Comparison of ENCODE assay signal across 19 mouse cellular contexts in the genomic region with DNA sequence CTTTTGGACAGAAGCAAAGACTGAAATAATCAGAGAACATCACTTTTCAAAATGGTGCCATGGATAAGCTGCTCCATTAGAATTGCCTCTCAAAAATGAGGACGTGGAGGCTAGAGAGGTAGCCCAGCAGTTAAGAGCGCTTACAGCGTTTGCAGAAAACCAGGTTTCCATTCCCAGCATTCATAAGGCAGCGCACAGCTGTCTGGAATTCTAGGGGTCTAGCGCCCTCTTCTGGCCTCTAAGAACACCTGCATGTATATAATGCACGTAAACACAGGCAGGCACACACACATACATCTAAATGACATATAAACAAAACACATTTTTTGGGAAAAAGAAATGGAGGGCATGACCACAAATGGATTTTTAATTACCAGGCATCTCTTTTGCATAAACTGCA.
DNase-seq lines count a peak whose midpoint lies in the region; ATAC-seq and TF ChIP-seq lines count a peak whose summit lies in the region.
"Had no signal": no experiment of that assay in that cellular context is flagged by ENCODE, and none has a peak within 500 bp of the region (broad histone marks: within the 10 kb centered on the region; RNA-seq: fewer than 3 reads in every experiment).

No protein-coding gene starts in this region.

- H3K27me3 ChIP-seq in heart, embryonic 11.5 days (ENCODE audit: control insufficient read depth, insufficient read depth, low read length) = no peaks in the 10 kb centered on the region
- H3K27me3 ChIP-seq in liver, postnatal 0 days (ENCODE audit: insufficient read depth, low read length) = no peaks in the 10 kb centered on the region
- no peaks in the 10 kb centered on the region for H3K27me3 ChIP-seq in liver, embryonic 12.5 days (replicated peaks)
- no peaks in the 10 kb centered on the region for H3K27me3 ChIP-seq in stomach, postnatal 0 days (ENCODE audit: control insufficient read depth, insufficient read depth, low read length)
- H3K27me3 ChIP-seq: heart, embryonic 13.5 days; hindbrain, embryonic 15.5 days; limb, embryonic 15.5 days had no signal

- ATAC-seq in heart, embryonic 11.5 days (replicated peaks; ENCODE audit: insufficient number of reproducible peaks, low FRiP score, low TSS enrichment) = no peak
- ATAC-seq in liver, postnatal 0 days = no peak
- ATAC-seq in liver, embryonic 12.5 days = no peak
- no peak for ATAC-seq in stomach, postnatal 0 days (ENCODE audit: low FRiP score, low TSS enrichment)
- ATAC-seq: forebrain, postnatal 0 days had no signal

- no peak overlapping the region for H3K4me2 ChIP-seq in heart, embryonic 11.5 days
- no peak overlapping the region for H3K4me2 ChIP-seq in liver, postnatal 0 days (ENCODE audit: low read depth, low read length)
- H3K4me2 ChIP-seq in liver, embryonic 12.5 days = no peak overlapping the region
- no peak overlapping the region for H3K4me2 ChIP-seq in stomach, postnatal 0 days (replicated peaks; ENCODE audit: low read depth)
- H3K4me2 ChIP-seq: heart, embryonic 13.5 days; hindbrain, embryonic 15.5 days; limb, embryonic 15.5 days had no signal

- H3K27ac ChIP-seq in heart, embryonic 11.5 days (ENCODE audit: low read depth, low read length) = no peak overlapping the region
- H3K27ac ChIP-seq in liver, postnatal 0 days (ENCODE audit: low read depth) = no peak overlapping the region
- no peak overlapping the region for H3K27ac ChIP-seq in liver, embryonic 12.5 days
- H3K27ac ChIP-seq in ES-E14 (ENCODE audit: insufficient read depth, low read depth, low read length, poor library complexity, severe bottlenecking) = no peak overlapping the region
- H3K27ac ChIP-seq in stomach, postnatal 0 days (replicated peaks) = no peak overlapping the region
- H3K27ac ChIP-seq: heart, embryonic 13.5 days; hindbrain, embryonic 15.5 days; limb, embryonic 15.5 days had no signal

- TF ChIP-seq EP300 in liver, postnatal 0 days (IDR thresholded peaks at IDR 0.05; ENCODE audit: low read depth) = no peak
- no peak for TF ChIP-seq EP300 in stomach, postnatal 0 days (optimal IDR thresholded peaks at IDR 0.05)

- no peak overlapping the region for H3K9ac ChIP-seq in heart, embryonic 11.5 days (ENCODE audit: low read depth, low read length)
- no peak overlapping the region for H3K9ac ChIP-seq in liver, postnatal 0 days (replicated peaks)
- no peak overlapping the region for H3K9ac ChIP-seq in liver, embryonic 12.5 days
- H3K9ac ChIP-seq in ES-E14 (ENCODE audit: insufficient read depth, low read depth, low read length, poor library complexity, severe bottlenecking) = no peak overlapping the region
- H3K9ac ChIP-seq in stomach, postnatal 0 days (ENCODE audit: low read length) = no peak overlapping the region
- H3K9ac ChIP-seq: forebrain, postnatal 0 days; heart, embryonic 13.5 days; hindbrain, embryonic 15.5 days; limb, embryonic 15.5 days had no signal

- H3K4me3 ChIP-seq in heart, embryonic 11.5 days (ENCODE audit: low read depth, low read length) = no peak overlapping the region
- no peak overlapping the region for H3K4me3 ChIP-seq in liver, postnatal 0 days (ENCODE audit: low read depth, low read length)
- H3K4me3 ChIP-seq in liver, embryonic 12.5 days = no peak overlapping the region
- H3K4me3 ChIP-seq in ES-E14 (ENCODE audit: insufficient read depth in 1 of 2, low read depth in 1 of 2, low read length in 2 of 2, poor library complexity in 1 of 2, severe bottlenecking in 1 of 2) = no peak overlapping the region
- H3K4me3 ChIP-seq in stomach, postnatal 0 days (ENCODE audit: low read depth, low read length) = no peak overlapping the region
- H3K4me3 ChIP-seq: heart, embryonic 13.5 days; hindbrain, embryonic 15.5 days; limb, embryonic 15.5 days had no signal

- 84% methylated on average over 6 of the region's 6 CpGs for WGBS in heart, embryonic 11.5 days (ENCODE audit: insufficient replicate concordance)
- 85% methylated on average over 6 of the region's 6 CpGs for WGBS in liver, postnatal 0 days (ENCODE audit: insufficient replicate concordance)
- WGBS in liver, embryonic 12.5 days (ENCODE audit: insufficient replicate concordance) = 82% methylated on average over 6 of the region's 6 CpGs
- WGBS in stomach, postnatal 0 days = 87% methylated on average over 6 of the region's 6 CpGs

- peak; percentile 17; the same call in 1 of the 2 replicates for TF ChIP-seq CTCF in liver, postnatal 0 days (IDR thresholded peaks at IDR 0.05; ENCODE audit: low read depth)
- TF ChIP-seq CTCF in stomach, postnatal 0 days (IDR thresholded peaks at IDR 0.05; ENCODE audit: low read depth) = peak; percentile 43

- H3K4me1 ChIP-seq in heart, embryonic 11.5 days (ENCODE audit: control insufficient read depth, insufficient read depth, low read length) = peaks cover 25% of the 10 kb centered on the region
- H3K4me1 ChIP-seq in liver, postnatal 0 days (ENCODE audit: insufficient read depth) = no peaks in the 10 kb centered on the region
- H3K4me1 ChIP-seq in liver, embryonic 12.5 days = peaks cover 15% of the 10 kb centered on the region
- H3K4me1 ChIP-seq in ES-E14 (ENCODE audit: control insufficient read depth in 2 of 2, insufficient read depth in 2 of 2, low read length in 2 of 2, poor library complexity in 1 of 2) = peaks cover 0 to 4% of the 10 kb centered on the region in 2 experiments; a peak in 1 of 4 replicates
- no peaks in the 10 kb centered on the region for H3K4me1 ChIP-seq in stomach, postnatal 0 days (replicated peaks; ENCODE audit: control insufficient read depth, insufficient read depth)
- H3K4me1 ChIP-seq: hindbrain, embryonic 15.5 days had no signal

- H3K36me3 ChIP-seq in heart, embryonic 11.5 days (ENCODE audit: control insufficient read depth, insufficient read depth, low read length) = no peaks in the 10 kb centered on the region
- no peaks in the 10 kb centered on the region for H3K36me3 ChIP-seq in liver, postnatal 0 days (replicated peaks; ENCODE audit: insufficient read depth, low read length)
- H3K36me3 ChIP-seq in liver, embryonic 12.5 days = no peaks in the 10 kb centered on the region
- H3K36me3 ChIP-seq in ES-E14 (ENCODE audit: control insufficient read depth, insufficient read depth, low read length, poor library complexity, severe bottlenecking) = no peaks in the 10 kb centered on the region
- no peaks in the 10 kb centered on the region for H3K36me3 ChIP-seq in stomach, postnatal 0 days (ENCODE audit: control insufficient read depth, insufficient read depth, low read length)
- H3K36me3 ChIP-seq: heart, embryonic 13.5 days; hindbrain, embryonic 15.5 days; limb, embryonic 15.5 days had no signal

- 0 out of 2 replicates have a peak, but pooled peaks cover 2% of the 10 kb centered on the region for H3K9me3 ChIP-seq in heart, embryonic 11.5 days (replicated peaks; ENCODE audit: control insufficient read depth, low read length)
- no peaks in the 10 kb centered on the region for H3K9me3 ChIP-seq in liver, postnatal 0 days (ENCODE audit: low read length)
- peaks cover 11% of the 10 kb centered on the region for H3K9me3 ChIP-seq in liver, embryonic 12.5 days (replicated peaks)
- no peaks in the 10 kb centered on the region for H3K9me3 ChIP-seq in ES-E14 (ENCODE audit: control insufficient read depth, insufficient read depth, low read depth, low read length)
- no peaks in the 10 kb centered on the region for H3K9me3 ChIP-seq in stomach, postnatal 0 days (ENCODE audit: control insufficient read depth, low read length)
- H3K9me3 ChIP-seq: hindbrain, embryonic 15.5 days had no signal

- DNase-seq in heart, adult 11 months = peak; percentile 60
- no peak for DNase-seq in liver, postnatal 0 days
- DNase-seq in ES-E14 (ENCODE audit: low read depth, low spot score) = no peak
- no peak for DNase-seq in stomach, postnatal 0 days (ENCODE audit: low spot score)
- no peak for DNase-seq in urinary bladder, postnatal 4 days (ENCODE audit: low spot score in 2 of 2)
- DNase-seq: cerebellum, adult 9-11 months; forebrain, postnatal 0 days; heart, postnatal 36 days; kidney, adult 11 months; kidney, postnatal 10 days; lung, adult 2 months; lung, postnatal 4 days; retina, postnatal 1 day; thymus, postnatal 25 days had no signal

- in situ Hi-C loops in ES-E14 (cut with MboI; ENCODE audit: low sequenced_read_pairs in 2 of 2, unreplicated experiment in 2 of 2) = no loop called here

TF ChIP-seq in ES-E14, 5 proteins besides CTCF, POLR2A, EP300 and RAD21:
- no peak for TF ChIP-seq CHD2 (IDR thresholded peaks at IDR 0.05; ENCODE audit: low read depth, low read length)
- peak; percentile 70; the same call in 1 of the 2 replicates for TF ChIP-seq ZC3H11A (IDR thresholded peaks at IDR 0.05; ENCODE audit: borderline replicate concordance, low read depth, low read length)
